Mouse (Mus musculus): ENCODE data around the gene Mrm1. TPM values are rescaled to one million over a fixed set of nuclear protein-coding genes. Genes with fewer than 3 reads are reported as not detected.
"Not testable (repeated sequence)": the region's sequence is repeated elsewhere in the genome, so short reads cannot be mapped to it uniquely, and the experiment has no call there.

Mrm1 gene
- 6.9 and 9.6 TPM in 2 replicates for polyA plus RNA-seq (2012; ENCODE audit: insufficient read depth, insufficient read length, missing spikeins)

GRCm38 (mm10) chr11:84818961-84819692 lies at the start of gene Mrm1:
Mrm1 (minus strand) TSS chr11:84819515.
- peak within 1 kb of the TSS; percentile 68 for H3K27ac ChIP-seq (replicated peaks; ENCODE audit: low read depth, low read length)
- H3K4me1 ChIP-seq (ENCODE audit: control insufficient read depth, insufficient read depth, insufficient read length, low read length): 0 out of 2 replicates have a peak, but pooled peaks cover 2% of the 10 kb centered on the region
- H3K4me3 ChIP-seq (ENCODE audit: insufficient read depth, low read depth, low read length): peak within 1 kb of the TSS; percentile 76

- H3K27ac ChIP-seq (replicated peaks; ENCODE audit: low read depth, low read length): peak overlapping the region; percentile 15; the same call in 1 of the 2 replicates
- peaks cover 9% of the 10 kb centered on the region; the same call in 1 of the 2 replicates for H3K4me1 ChIP-seq (ENCODE audit: control insufficient read depth, insufficient read depth, insufficient read length, low read length)
- peak overlapping the region; percentile 90 for H3K4me3 ChIP-seq (ENCODE audit: insufficient read depth, low read depth, low read length)
These were observed 49.5 kb upstream of the Mrm1 start for GRCm38 (mm10) chr11:84868786-84869259.

- Histone ChIP-seq H3K4me3 (ENCODE audit: insufficient read depth, low read depth, low read length) (no peak overlapping the region), H3K4me1 (ENCODE audit: control insufficient read depth, insufficient read depth, insufficient read length, low read length) (peaks cover 9% of the 10 kb centered on the region; the same call in 1 of the 2 replicates), H3K27ac (replicated peaks; ENCODE audit: low read depth, low read length) (0 out of 2 replicates have a peak overlapping the region, but pooled peaks have one; percentile 30)
These were observed 48.3 kb upstream of the Mrm1 start for GRCm38 (mm10) chr11:84867586-84867985.

- H3K4me3 ChIP-seq (ENCODE audit: insufficient read depth, low read depth, low read length): no peak overlapping the region
- peaks cover 9% of the 10 kb centered on the region; the same call in 1 of the 2 replicates for H3K4me1 ChIP-seq (ENCODE audit: control insufficient read depth, insufficient read depth, insufficient read length, low read length)
- H3K27ac ChIP-seq (replicated peaks; ENCODE audit: low read depth, low read length): no peak overlapping the region
These were observed 46.0 kb upstream of the Mrm1 start for GRCm38 (mm10) chr11:84865268-84865667.

- Histone ChIP-seq H3K27ac (replicated peaks; ENCODE audit: low read depth, low read length) (no peak overlapping the region), H3K4me1 (ENCODE audit: control insufficient read depth, insufficient read depth, insufficient read length, low read length) (no peaks in the 10 kb centered on the region), H3K4me3 (ENCODE audit: insufficient read depth, low read depth, low read length) (no peak overlapping the region)
These were observed 36.0 kb upstream of the Mrm1 start for GRCm38 (mm10) chr11:84855285-84855684.

GRCm38 (mm10) chr11:84847475-84848090 lies 28.3 kb upstream of the Mrm1 start:
- Histone ChIP-seq H3K4me1 (ENCODE audit: control insufficient read depth, insufficient read depth, insufficient read length, low read length) (no peaks in the 10 kb centered on the region), H3K27ac (replicated peaks; ENCODE audit: low read depth, low read length) (no peak overlapping the region), H3K4me3 (ENCODE audit: insufficient read depth, low read depth, low read length) (no peak overlapping the region)

- H3K4me3 ChIP-seq (ENCODE audit: insufficient read depth, low read depth, low read length): no peak overlapping the region
- no peak overlapping the region for H3K27ac ChIP-seq (replicated peaks; ENCODE audit: low read depth, low read length)
These were observed 27.6 kb upstream of the Mrm1 start for GRCm38 (mm10) chr11:84846741-84847474.

GRCm38 (mm10) chr11:84839330-84839729 lies 20.0 kb upstream of the Mrm1 start:
- no peaks in the 10 kb centered on the region for H3K4me1 ChIP-seq (ENCODE audit: control insufficient read depth, insufficient read depth, insufficient read length, low read length)
- H3K4me3 ChIP-seq (ENCODE audit: insufficient read depth, low read depth, low read length): no peak overlapping the region
- no peak overlapping the region for H3K27ac ChIP-seq (replicated peaks; ENCODE audit: low read depth, low read length)

More at GRCm38 (mm10) chr11:84846741-84847474, 27.6 kb upstream of the Mrm1 start:
- H3K4me1 ChIP-seq (ENCODE audit: control insufficient read depth, insufficient read depth, insufficient read length, low read length): no peaks in the 10 kb centered on the region

GRCm38 (mm10) chr11:84829495-84829894 lies 10.2 kb upstream of the Mrm1 start:
- Histone ChIP-seq H3K4me3 (ENCODE audit: insufficient read depth, low read depth, low read length) (peak overlapping the region; percentile 92), H3K27ac (replicated peaks; ENCODE audit: low read depth, low read length) (peak overlapping the region; percentile 88)
- not testable (repeated sequence) for H3K4me1 ChIP-seq (ENCODE audit: control insufficient read depth, insufficient read depth, insufficient read length, low read length)

GRCm38 (mm10) chr11:84828516-84829399 lies 9.4 kb upstream of the Mrm1 start, which contains the start of gene Dhrs11:
Dhrs11 (minus strand) TSS chr11:84828994.
- Histone ChIP-seq H3K4me1 (ENCODE audit: control insufficient read depth, insufficient read depth, insufficient read length, low read length) (peaks cover 6% of the 10 kb centered on the region), H3K4me3 (ENCODE audit: insufficient read depth, low read depth, low read length) (peak within 1 kb of the TSS; percentile 92), H3K27ac (replicated peaks; ENCODE audit: low read depth, low read length) (peak within 1 kb of the TSS; percentile 88)

GRCm38 (mm10) chr11:84827901-84828503 lies 8.7 kb upstream of the Mrm1 start:
- peak overlapping the region; percentile 82 for H3K27ac ChIP-seq (replicated peaks; ENCODE audit: low read depth, low read length)
- peak overlapping the region; percentile 92 for H3K4me3 ChIP-seq (ENCODE audit: insufficient read depth, low read depth, low read length)
- H3K4me1 ChIP-seq (ENCODE audit: control insufficient read depth, insufficient read depth, insufficient read length, low read length): peaks cover 6% of the 10 kb centered on the region

- Histone ChIP-seq H3K27ac (replicated peaks; ENCODE audit: low read depth, low read length) (peak overlapping the region; percentile 48), H3K4me1 (ENCODE audit: control insufficient read depth, insufficient read depth, insufficient read length, low read length) (peaks cover 6% of the 10 kb centered on the region), H3K4me3 (ENCODE audit: insufficient read depth, low read depth, low read length) (peak overlapping the region; percentile 28)
These were observed 8.2 kb upstream of the Mrm1 start for GRCm38 (mm10) chr11:84827492-84827891.

- Histone ChIP-seq H3K4me1 (ENCODE audit: control insufficient read depth, insufficient read depth, insufficient read length, low read length) (peaks cover 6% of the 10 kb centered on the region), H3K4me3 (ENCODE audit: insufficient read depth, low read depth, low read length) (no peak overlapping the region), H3K27ac (replicated peaks; ENCODE audit: low read depth, low read length) (peak overlapping the region; percentile 84)
These were observed 6.9 kb upstream of the Mrm1 start for GRCm38 (mm10) chr11:84826185-84826584.
